Mouse (Mus musculus): ENCODE measurements around the gene Hist2h2ab.
"Not testable (repeated sequence)": the region's sequence is repeated elsewhere in the genome, so short reads cannot be mapped to it uniquely, and the experiment has no call there.

Hist2h2ab gene

DNA sequence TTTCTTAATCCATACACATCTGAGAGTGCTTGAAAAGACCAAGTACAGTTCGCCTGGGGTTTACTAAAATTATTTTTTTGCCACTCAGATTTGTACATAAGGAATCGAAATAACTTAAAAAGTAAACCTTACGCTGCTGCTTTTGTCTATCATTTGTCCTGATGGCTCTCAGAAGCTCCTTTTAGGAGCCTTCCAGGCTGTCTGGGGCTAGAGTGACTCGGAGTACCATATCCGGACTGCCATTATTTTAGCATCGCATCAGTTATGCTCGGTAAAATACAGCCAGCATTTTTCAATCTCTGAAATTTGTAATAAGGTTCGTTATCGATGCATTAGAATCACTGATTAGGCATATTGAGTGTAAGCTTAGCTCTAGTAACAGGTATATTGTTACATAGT lies 21.1 kb downstream of the Hist2h2ab start:
- peaks cover 19% of the 10 kb centered on the region; the same call in 1 of the 2 replicates for H3K36me3 ChIP-seq (ENCODE audit: insufficient read depth, low read length)
- peaks cover 60% of the 10 kb centered on the region for H3K4me1 ChIP-seq (replicated peaks; ENCODE audit: low read depth, low read length)
- no peaks in the 10 kb centered on the region for H3K9me3 ChIP-seq (ENCODE audit: low read length)
- H3K27me3 ChIP-seq (ENCODE audit: insufficient read depth, low read length), result no peaks in the 10 kb centered on the region
- H3K4me3 ChIP-seq (replicated peaks; ENCODE audit: low read length), result peak overlapping the region; percentile 54
- no peak for TF ChIP-seq CTCF (conservative IDR thresholded peaks at IDR 0.05; ENCODE audit: low read length)
- TF ChIP-seq POU5F1 (IDR thresholded peaks at IDR 0.05; ENCODE audit: borderline replicate concordance, low read length), result no peak
- no peak for TF ChIP-seq NANOG (IDR thresholded peaks at IDR 0.05; ENCODE audit: borderline replicate concordance, low read length)

DNA sequence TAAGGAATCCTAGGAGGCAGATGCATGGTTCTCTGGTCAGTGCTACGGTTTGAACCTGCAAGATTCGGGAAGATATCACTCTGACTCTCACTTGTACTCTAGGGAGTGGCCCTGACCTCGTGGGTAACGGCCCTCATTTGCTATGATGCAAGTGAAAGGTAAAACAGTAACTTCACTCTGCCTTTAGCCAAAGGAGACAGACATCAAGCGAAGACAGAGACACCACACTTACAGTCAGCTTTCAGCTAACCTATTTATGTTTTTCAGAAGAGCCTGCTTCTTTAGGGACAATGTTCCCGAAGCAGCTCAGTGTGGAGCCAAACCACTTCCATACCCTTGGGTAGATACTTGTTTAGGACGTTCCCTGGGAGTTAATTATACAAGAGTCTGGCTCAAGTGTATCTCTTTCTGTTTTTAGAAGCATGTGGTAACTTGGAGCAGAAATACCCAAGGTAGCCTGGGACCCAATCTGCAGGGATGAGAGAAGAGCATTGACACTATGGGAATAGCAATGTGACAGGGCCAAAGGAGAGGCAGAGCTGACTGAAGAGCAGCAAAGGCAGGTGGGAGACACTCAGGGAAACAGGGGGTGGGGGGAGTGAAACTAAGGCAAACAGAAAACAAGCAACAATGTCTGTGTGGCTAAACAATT lies 24.4 kb downstream of the Hist2h2ab start:
- Histone ChIP-seq H3K36me3 (ENCODE audit: insufficient read depth, low read length) (peaks cover 6% of the 10 kb centered on the region; the same call in 1 of the 2 replicates), H3K9me3 (ENCODE audit: low read length) (no peaks in the 10 kb centered on the region), H3K4me3 (replicated peaks; ENCODE audit: low read length) (peak overlapping the region; percentile 82), H3K4me1 (replicated peaks; ENCODE audit: low read depth, low read length) (peaks cover 50% of the 10 kb centered on the region), H3K27me3 (ENCODE audit: insufficient read depth, low read length) (no peaks in the 10 kb centered on the region)
- no peak for TF ChIP-seq NANOG (IDR thresholded peaks at IDR 0.05; ENCODE audit: borderline replicate concordance, low read length)
- no peak for TF ChIP-seq POU5F1 (IDR thresholded peaks at IDR 0.05; ENCODE audit: borderline replicate concordance, low read length)

DNA sequence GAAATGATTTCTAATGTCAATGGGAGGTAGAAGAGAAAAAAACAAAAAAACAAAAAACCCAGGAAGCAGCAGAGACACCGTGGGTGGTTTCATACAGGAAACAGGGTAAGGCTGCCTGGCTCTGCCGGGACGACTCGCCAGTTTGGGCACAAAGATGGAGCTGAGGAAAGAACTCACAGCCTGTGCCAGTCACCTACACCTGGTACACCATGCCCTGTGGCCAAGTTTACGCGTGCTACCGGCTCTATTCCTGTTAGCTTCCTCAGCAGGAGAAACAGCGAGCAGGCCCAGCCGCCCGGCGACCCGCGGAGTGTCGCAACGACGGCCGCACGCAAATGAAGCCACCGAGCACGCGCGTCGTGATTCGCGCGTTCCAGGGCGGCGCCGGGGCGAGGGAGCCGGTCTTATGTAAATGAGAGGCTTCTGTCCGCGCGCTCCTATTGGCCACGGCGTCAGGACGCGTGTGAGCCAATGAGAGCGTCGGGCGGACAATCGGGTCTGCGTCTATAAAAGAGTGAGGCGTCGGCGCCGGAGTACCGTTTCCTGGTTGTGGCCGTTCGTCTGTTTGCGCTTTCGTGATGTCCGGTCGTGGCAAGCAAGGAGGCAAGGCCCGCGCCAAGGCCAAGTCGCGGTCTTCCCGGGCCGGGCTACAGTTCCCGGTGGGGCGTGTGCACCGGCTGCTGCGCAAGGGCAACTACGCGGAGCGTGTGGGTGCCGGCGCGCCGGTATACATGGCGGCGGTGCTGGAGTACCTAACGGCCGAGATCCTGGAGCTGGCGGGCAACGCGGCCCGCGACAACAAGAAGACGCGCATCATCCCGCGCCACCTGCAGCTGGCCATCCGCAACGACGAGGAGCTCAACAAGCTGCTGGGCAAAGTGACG lies 25.6 kb downstream of the Hist2h2ab start, which contains the start of gene Hist2h2aa1:
Gene Hist2h2aa1 (plus strand): TSS at position 495 of the 884 bp plus-strand sequence.
- not testable (repeated sequence) for H3K27me3 ChIP-seq (ENCODE audit: insufficient read depth, low read length); H3K36me3 ChIP-seq (ENCODE audit: insufficient read depth, low read length); H3K9me3 ChIP-seq (ENCODE audit: low read length)
- Histone ChIP-seq H3K4me1 (replicated peaks; ENCODE audit: low read depth, low read length) (peaks cover 62% of the 10 kb centered on the region), H3K4me3 (replicated peaks; ENCODE audit: low read length) (peak within 1 kb of the TSS; percentile 82)

DNA sequence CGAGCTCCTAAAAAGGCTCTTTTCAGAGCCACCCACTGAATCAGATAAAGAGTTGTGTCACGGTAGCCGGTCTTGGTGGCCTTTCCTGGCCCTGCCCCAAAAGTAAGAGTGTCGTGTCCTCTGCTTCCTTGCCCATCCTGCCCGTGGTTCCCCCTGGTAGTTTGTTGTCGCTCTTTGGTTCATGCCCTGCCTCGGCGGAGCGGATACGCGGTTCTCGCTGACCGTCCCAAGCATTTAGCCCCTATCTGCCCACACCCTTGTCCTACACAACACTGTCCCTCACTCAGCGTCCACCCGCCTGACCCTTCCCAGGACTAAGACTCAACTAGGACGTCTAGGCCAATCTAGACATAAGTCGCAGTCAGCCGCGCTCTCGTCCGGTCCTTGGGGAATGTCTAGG lies 26.4 kb downstream of the Hist2h2ab start:
- H3K4me1 ChIP-seq (replicated peaks; ENCODE audit: low read depth, low read length), result peaks cover 66% of the 10 kb centered on the region
- H3K4me3 ChIP-seq (replicated peaks; ENCODE audit: low read length); H3K27me3 ChIP-seq (ENCODE audit: insufficient read depth, low read length): not testable (repeated sequence)

DNA sequence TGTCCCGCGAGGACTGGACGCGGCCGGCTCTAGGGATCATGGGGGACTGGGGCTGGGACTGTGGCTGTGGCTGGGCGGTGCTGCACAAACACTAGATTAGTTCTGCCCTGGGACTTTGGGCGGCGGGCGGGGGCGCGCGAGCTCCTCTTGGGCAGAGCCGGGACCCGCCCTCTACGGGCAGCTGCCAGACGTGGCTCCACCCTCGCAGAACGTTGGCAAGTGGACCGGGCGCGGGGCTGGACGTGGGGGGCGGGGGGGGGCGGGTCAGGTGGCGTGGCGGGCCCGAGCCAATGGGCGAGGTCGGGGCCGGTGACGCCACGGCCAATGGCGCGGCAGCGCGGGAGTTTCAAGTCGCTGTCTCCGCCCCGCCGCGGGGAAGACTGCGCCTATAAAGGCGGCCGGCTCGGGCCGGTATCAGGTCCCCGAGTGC lies 26.8 kb downstream of the Hist2h2ab start, which contains the start of gene Hist2h3c1:
Gene Hist2h3c1 (plus strand): TSS at position 259 of the 430 bp plus-strand sequence.
- H3K27me3 ChIP-seq (ENCODE audit: insufficient read depth, low read length), result not testable (repeated sequence)
- peaks cover 62% of the 10 kb centered on the region for H3K4me1 ChIP-seq (replicated peaks; ENCODE audit: low read depth, low read length)

More for the DNA sequence above, 26.4 kb downstream of the Hist2h2ab start:
- H3K36me3 ChIP-seq (ENCODE audit: insufficient read depth, low read length); H3K9me3 ChIP-seq (ENCODE audit: low read length): not testable (repeated sequence)

DNA sequence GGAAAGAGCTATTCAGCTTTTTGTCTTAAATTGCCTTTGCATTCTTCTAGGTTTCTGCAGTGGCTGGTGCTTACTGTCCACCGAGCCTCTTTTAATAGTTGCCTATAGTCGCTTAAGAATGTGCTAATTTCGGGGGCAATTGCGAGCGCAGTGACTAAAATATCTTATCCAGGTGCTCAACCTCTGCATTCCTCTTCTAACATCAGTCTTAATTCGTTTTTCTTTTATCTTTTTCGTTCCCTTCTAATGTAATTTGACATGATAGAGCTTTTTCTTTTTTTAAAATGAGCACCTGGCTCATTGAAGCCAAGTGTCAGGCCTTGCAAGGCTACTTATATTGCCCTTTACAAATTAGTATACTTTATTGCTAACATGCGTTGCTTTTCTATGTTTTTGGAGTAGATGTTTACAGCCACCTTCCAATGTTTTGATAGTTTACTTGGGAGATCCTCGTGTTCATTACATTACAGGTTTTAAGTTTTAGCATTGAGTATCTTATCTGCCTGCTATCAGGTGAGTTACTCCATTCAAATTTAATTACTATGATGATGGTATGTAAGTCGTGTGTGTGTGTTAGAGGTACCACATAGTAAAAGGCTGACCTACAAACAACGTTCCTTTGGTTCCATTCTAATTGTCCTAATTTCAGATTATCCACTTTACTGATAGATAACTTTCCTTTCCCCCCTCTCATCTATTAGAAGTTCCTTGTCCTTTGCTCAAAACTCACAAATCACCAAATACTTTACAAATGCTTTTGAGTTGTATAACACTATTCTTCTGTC lies 27.9 kb downstream of the Hist2h2ab start:
- TF ChIP-seq NANOG (IDR thresholded peaks at IDR 0.05; ENCODE audit: borderline replicate concordance, low read length), result no peak
- TF ChIP-seq CTCF (conservative IDR thresholded peaks at IDR 0.05; ENCODE audit: low read length), result no peak
- TF ChIP-seq POU5F1 (IDR thresholded peaks at IDR 0.05; ENCODE audit: borderline replicate concordance, low read length), result no peak
- H3K36me3 ChIP-seq (ENCODE audit: insufficient read depth, low read length), result peaks cover 8% of the 10 kb centered on the region; the same call in 1 of the 2 replicates
- H3K4me1 ChIP-seq (replicated peaks; ENCODE audit: low read depth, low read length), result peaks cover 51% of the 10 kb centered on the region
- no peaks in the 10 kb centered on the region for H3K27me3 ChIP-seq (ENCODE audit: insufficient read depth, low read length)
- peak overlapping the region; percentile 78 for H3K4me3 ChIP-seq (replicated peaks; ENCODE audit: low read length)
- no peaks in the 10 kb centered on the region for H3K9me3 ChIP-seq (ENCODE audit: low read length)

More for the DNA sequence above, 26.8 kb downstream of the Hist2h2ab start, which contains the start of gene Hist2h3c1:
- not testable (repeated sequence) for H3K9me3 ChIP-seq (ENCODE audit: low read length); H3K36me3 ChIP-seq (ENCODE audit: insufficient read depth, low read length)
- peak within 1 kb of the TSS; percentile 78 for H3K4me3 ChIP-seq (replicated peaks; ENCODE audit: low read length)

DNA sequence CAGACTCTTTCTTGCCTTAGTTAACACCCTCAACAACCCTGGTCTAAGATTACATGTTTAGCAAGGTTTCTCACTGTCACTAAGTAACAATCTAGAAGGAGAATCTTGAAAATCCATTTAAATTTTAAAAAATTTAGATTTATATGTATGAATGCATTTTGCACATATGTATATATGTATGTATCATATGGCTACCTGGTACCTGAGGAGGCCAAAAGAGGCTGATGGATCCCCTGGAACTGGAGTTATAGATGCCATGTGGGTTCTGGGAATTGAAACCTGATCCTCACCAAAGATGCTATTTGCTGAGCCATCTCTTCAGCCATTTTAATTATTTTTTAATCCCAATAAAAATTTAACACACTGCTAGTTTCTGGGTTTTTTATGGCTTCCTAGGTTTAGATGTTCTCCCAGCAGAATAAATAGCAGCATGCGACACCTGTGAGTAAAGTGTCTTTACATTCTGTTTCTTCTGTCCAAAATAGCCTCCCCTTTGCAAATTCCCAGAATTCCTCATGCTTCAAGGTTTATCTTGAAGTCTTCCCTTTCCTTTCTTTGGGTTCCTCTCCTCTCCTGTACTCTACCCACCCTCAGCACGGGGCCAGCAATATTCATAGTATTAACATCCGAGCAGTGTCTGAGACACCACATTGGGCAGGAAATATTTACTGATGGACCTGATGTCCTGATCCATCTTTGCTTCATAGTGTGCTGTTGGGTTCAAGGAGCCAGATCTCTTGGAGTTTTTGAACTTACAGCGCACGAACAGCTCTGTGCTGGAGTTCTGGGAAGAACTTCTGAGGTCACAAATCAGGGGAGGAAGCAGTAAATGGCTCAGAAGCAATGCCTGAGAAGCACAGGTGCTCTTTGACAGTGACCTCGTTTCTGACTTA lies 28.7 kb downstream of the Hist2h2ab start:
- Histone ChIP-seq H3K4me1 (replicated peaks; ENCODE audit: low read depth, low read length) (peaks cover 43% of the 10 kb centered on the region), H3K4me3 (replicated peaks; ENCODE audit: low read length) (peak overlapping the region; percentile 78)
- TF ChIP-seq CTCF (conservative IDR thresholded peaks at IDR 0.05; ENCODE audit: low read length), result no peak
- TF ChIP-seq NANOG (IDR thresholded peaks at IDR 0.05; ENCODE audit: borderline replicate concordance, low read length), result no peak
- TF ChIP-seq POU5F1 (IDR thresholded peaks at IDR 0.05; ENCODE audit: borderline replicate concordance, low read length), result no peak

DNA sequence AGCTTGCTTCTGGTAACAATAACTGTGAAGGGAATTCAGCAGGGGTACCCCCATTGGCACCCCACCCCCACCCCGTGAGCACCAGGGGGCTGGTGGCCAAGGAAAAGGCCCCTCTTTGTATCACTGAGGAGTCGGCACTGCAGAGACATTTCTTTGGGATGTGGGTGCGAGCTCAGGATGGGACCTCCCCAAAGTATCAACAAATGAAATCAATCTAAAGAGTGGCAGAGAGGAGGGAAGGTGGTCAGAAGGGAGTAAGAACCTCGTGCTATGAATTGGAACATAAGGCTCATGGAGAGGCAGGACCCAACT lies 29.3 kb downstream of the Hist2h2ab start:
- TF ChIP-seq POU5F1 (IDR thresholded peaks at IDR 0.05; ENCODE audit: borderline replicate concordance, low read length) (no peak), NANOG (IDR thresholded peaks at IDR 0.05; ENCODE audit: borderline replicate concordance, low read length) (no peak), CTCF (conservative IDR thresholded peaks at IDR 0.05; ENCODE audit: low read length) (no peak)
- Histone ChIP-seq H3K9me3 (ENCODE audit: low read length) (no peaks in the 10 kb centered on the region), H3K36me3 (ENCODE audit: insufficient read depth, low read length) (peaks cover 8% of the 10 kb centered on the region; the same call in 1 of the 2 replicates), H3K27me3 (ENCODE audit: insufficient read depth, low read length) (no peaks in the 10 kb centered on the region), H3K4me3 (replicated peaks; ENCODE audit: low read length) (peak overlapping the region; percentile 78), H3K4me1 (replicated peaks; ENCODE audit: low read depth, low read length) (peaks cover 37% of the 10 kb centered on the region)

More for the DNA sequence above, 28.7 kb downstream of the Hist2h2ab start:
- no peaks in the 10 kb centered on the region for H3K27me3 ChIP-seq (ENCODE audit: insufficient read depth, low read length)
- H3K36me3 ChIP-seq (ENCODE audit: insufficient read depth, low read length), result peaks cover 8% of the 10 kb centered on the region; the same call in 1 of the 2 replicates
- no peaks in the 10 kb centered on the region for H3K9me3 ChIP-seq (ENCODE audit: low read length)
